Mouse (Mus musculus) embryonic fibroblast, embryonic 13.5 days (primary cell): ENCODE results near the gene Por.
A peak's percentile ranks its signal among the peaks of the same experiment; 100 is the strongest.

Source experiments
- CTCF ChIP-seq: IDR thresholded peaks from 2 replicates; pipeline ENCODE4 v1.5.1; 2011; ENCODE audit warnings: mild to moderate bottlenecking, control low read depth, low read length, moderate library complexity, borderline replicate concordance; ENCODE audit not compliant: insufficient read depth
- POLR2A ChIP-seq: IDR thresholded peaks from 2 replicates; pipeline ENCODE4 v1.6.1; 2011; ENCODE audit warnings: low read depth, mild to moderate bottlenecking, control low read depth, low read length, moderate library complexity

GRCm38 (mm10) chr5:135669741-135670275 is at the start of gene Por:
- TF ChIP-seq CTCF: no peak
- TF ChIP-seq POLR2A: peak; percentile 66; the same call in 1 of the 2 replicates
